Mouse (Mus musculus): Measurements from ENCODE around the gene Tulp2. TPM values are rescaled to one million over a fixed set of nuclear protein-coding genes. Genes with fewer than 3 reads are reported as not detected.
"Not testable (repeated sequence)": the region's sequence is repeated elsewhere in the genome, so short reads cannot be mapped to it uniquely, and the experiment has no call there.

Tulp2 gene
- polyA plus RNA-seq, 1 experiment from 2014 or later = 0.80 TPM

- Histone ChIP-seq H3K9me3 (replicated peaks) (no peaks in the 10 kb centered on the region), H3K27me3 (no peaks in the 10 kb centered on the region), H3K27ac (peak overlapping the region; percentile 99), H3K4me2 (peak overlapping the region; percentile 80), H3K36me3 (peaks cover 40% of the 10 kb centered on the region), H3K4me1 (replicated peaks) (peaks cover 68% of the 10 kb centered on the region), H3K9ac (peak overlapping the region; percentile 100), H3K4me3 (replicated peaks) (peak overlapping the region; percentile 99)
- no peak for ATAC-seq (ENCODE audit: low read depth)
- WGBS (ENCODE audit: insufficient replicate concordance) = 42% methylated on average over 13 of the region's 13 CpGs
- no peak for DNase-seq
Measured at GRCm38 (mm10) chr7:45523678-45524170, 42.0 kb downstream of the Tulp2 start.

DNA sequence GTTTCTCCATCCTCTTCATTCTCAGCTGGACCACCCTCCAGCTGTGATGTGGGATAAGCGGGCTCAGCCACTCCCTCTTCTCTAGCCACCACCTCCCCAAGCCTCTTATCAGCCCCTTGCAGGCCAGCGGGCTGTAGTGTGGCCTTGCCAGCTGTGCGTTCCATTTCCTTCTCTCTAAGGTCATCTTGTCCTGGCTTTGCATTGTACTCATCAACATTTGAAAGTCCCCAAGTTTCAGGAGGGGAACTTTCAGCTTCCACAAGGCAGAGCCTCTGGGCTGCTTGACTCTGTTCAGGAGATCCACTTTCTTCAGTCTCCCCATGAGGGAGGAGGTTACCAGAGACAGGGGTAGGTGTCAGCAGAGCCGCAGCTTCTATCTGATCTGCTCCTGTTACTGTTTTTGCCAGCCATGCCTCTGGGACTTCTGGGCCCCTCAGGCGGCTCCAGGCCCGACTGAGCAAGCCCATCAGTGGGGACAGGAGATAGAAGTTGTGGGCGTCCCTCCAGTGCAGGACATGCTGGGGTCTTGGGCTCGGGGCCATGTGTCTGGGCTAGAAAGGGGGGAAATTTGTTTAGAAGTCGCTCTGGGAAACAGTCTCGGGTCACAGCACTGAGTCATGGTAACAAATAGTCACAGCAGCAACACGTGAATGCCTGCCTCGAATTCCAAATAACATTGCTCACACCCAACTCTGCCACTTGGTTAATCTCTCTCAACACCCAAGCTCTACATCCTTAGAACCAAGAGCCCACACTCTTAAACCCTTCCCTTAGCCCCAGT lies 43.4 kb downstream of the Tulp2 start:
- peak; percentile 92 for DNase-seq
- peak; percentile 86 for ATAC-seq (ENCODE audit: low read depth)
- Histone ChIP-seq H3K4me1 (replicated peaks) (peaks cover 67% of the 10 kb centered on the region), H3K27ac (peak overlapping the region; percentile 99), H3K27me3 (no peaks in the 10 kb centered on the region), H3K9me3 (replicated peaks) (no peaks in the 10 kb centered on the region), H3K4me3 (replicated peaks) (peak overlapping the region; percentile 99), H3K9ac (peak overlapping the region; percentile 100), H3K4me2 (peak overlapping the region; percentile 80), H3K36me3 (peaks cover 40% of the 10 kb centered on the region)
- WGBS (ENCODE audit: insufficient replicate concordance) = 4% methylated on average over 12 of the region's 12 CpGs

DNA sequence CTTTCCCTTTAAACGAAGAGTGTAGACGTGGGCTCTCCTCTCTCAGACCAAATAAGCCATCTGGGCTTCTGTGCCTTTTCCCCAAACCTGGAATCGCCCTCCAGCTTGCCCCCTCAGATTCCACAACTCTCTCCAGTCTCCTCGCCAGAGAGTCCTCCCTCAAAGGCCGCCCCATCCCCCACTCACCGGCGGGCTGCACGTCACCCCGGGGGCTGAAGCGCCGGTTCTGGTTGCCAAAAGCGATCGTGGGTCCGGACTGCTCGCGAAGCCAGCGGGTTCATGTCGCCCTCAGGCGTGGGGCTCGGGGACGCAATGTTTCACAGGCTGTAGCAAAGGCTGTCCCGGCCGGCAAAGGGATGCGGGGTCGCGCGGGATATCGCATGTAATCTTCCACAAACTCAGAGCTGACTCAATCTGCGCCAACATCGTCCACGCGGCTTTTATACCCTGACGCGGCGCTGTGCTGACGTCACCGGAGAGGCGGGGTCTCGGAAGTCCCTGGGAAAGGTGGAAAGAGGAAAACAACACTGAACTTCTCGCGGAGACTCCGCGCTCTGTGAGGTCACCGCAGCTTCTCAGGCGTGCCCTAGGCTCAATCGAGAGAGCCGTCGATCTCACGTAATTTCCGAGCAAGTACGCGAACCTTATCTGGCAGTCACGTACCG lies 44.3 kb downstream of the Tulp2 start, which contains the start of the genes Ppp1r15a and Plekha4:
Gene Ppp1r15a, minus strand, starts transcription at position 460 of the 665 bp plus-strand sequence.
Gene Plekha4, plus strand, starts transcription at position 522 of the 665 bp plus-strand sequence.
- peak within 1 kb of the TSS; percentile 80 for H3K4me2 ChIP-seq
- H3K4me3 ChIP-seq (replicated peaks) = peak within 1 kb of the TSS; percentile 99
- peaks cover 35% of the 10 kb centered on the region for H3K36me3 ChIP-seq
- H3K4me1 ChIP-seq (replicated peaks) = peaks cover 66% of the 10 kb centered on the region
- peak within 1 kb of the TSS; percentile 100 for H3K9ac ChIP-seq
- H3K27me3 ChIP-seq = no peaks in the 10 kb centered on the region
- H3K9me3 ChIP-seq (replicated peaks) = no peaks in the 10 kb centered on the region
- peak within 1 kb of the TSS; percentile 99 for H3K27ac ChIP-seq
- ATAC-seq (ENCODE audit: low read depth) = peak; percentile 68
- WGBS (ENCODE audit: insufficient replicate concordance) = under 1% methylated on average over 54 of the region's 54 CpGs
- peak; percentile 94 for DNase-seq

GRCm38 (mm10) chr7:45526474-45527120 lies 44.9 kb downstream of the Tulp2 start:
- Histone ChIP-seq H3K27ac (peak overlapping the region; percentile 99), H3K9me3 (replicated peaks) (no peaks in the 10 kb centered on the region), H3K4me1 (replicated peaks) (peaks cover 60% of the 10 kb centered on the region), H3K27me3 (no peaks in the 10 kb centered on the region), H3K4me2 (peak overlapping the region; percentile 80), H3K9ac (peak overlapping the region; percentile 100), H3K36me3 (peaks cover 31% of the 10 kb centered on the region), H3K4me3 (replicated peaks) (peak overlapping the region; percentile 99)
- ATAC-seq (ENCODE audit: low read depth) (no peak), DNase-seq (peak; percentile 46)
- 16% methylated on average over 7 of the region's 7 CpGs for WGBS (ENCODE audit: insufficient replicate concordance)

GRCm38 (mm10) chr7:45527169-45527568 lies 45.5 kb downstream of the Tulp2 start:
- peaks cover 25% of the 10 kb centered on the region for H3K36me3 ChIP-seq
- peak overlapping the region; percentile 99 for H3K27ac ChIP-seq
- 67% methylated on average over 6 of the region's 6 CpGs for WGBS (ENCODE audit: insufficient replicate concordance)
- H3K27me3 ChIP-seq; ATAC-seq (ENCODE audit: low read depth); H3K9me3 ChIP-seq (replicated peaks); DNase-seq: not testable (repeated sequence)
- peaks cover 54% of the 10 kb centered on the region for H3K4me1 ChIP-seq (replicated peaks)
- H3K4me2 ChIP-seq = peak overlapping the region; percentile 80
- peak overlapping the region; percentile 100 for H3K9ac ChIP-seq
- peak overlapping the region; percentile 99 for H3K4me3 ChIP-seq (replicated peaks)

DNA sequence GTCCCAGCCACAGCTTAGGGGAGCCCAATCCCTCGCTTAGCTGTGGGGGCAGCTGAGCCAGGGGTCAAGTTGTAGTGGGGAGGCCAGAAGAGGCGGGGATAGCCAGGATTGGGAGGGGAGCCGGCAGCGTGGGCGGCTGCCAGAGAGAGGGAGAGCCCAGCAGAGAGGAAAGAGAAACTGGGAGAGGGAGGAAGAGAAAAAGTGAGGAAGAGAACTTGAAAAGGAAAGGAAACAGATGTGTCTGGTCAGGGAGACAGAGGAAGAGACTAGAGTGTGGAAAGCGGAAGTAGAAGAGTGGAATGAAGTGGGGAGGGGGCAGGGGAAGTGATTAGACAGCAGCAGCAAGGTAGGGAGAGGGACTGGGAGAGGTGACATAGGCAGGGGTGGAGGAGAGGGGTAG lies 47.8 kb downstream of the Tulp2 start:
- Histone ChIP-seq H3K4me2 (peak overlapping the region; percentile 24; the same call in 1 of the 2 replicates), H3K27me3 (0 out of 2 replicates have a peak, but pooled peaks cover 4% of the 10 kb centered on the region)

DNA sequence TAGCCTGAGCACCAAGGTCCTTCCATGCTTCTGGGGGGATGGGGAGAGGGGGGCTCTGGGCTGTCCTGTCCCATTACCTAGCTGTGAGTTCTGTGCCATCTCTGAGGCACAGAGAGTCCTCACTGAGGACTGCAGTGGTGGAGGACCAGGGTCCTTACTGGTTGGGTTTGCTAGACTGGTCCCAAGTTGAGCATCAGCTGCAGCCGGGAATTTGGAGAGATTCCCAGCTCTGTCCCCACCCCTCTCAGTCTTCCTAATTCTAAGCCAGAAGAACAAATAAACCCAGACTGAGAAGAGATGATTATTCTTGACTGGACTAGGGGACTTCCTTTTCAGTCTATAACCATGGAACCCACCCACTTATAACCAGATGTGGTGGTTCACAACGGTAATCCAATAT lies 49.0 kb downstream of the Tulp2 start:
- H3K27ac ChIP-seq = no peak overlapping the region
- no peak overlapping the region for H3K4me3 ChIP-seq (replicated peaks)
- H3K27me3 ChIP-seq = 0 out of 2 replicates have a peak, but pooled peaks cover 4% of the 10 kb centered on the region
- H3K36me3 ChIP-seq = no peaks in the 10 kb centered on the region
- WGBS (ENCODE audit: insufficient replicate concordance) = 68% methylated on average over 2 of the region's 2 CpGs
- ATAC-seq (ENCODE audit: low read depth) (no peak), DNase-seq (no peak)
- H3K4me2 ChIP-seq = no peak overlapping the region
- peaks cover 28% of the 10 kb centered on the region for H3K4me1 ChIP-seq (replicated peaks)
- no peak overlapping the region for H3K9ac ChIP-seq
- H3K9me3 ChIP-seq (replicated peaks) = no peaks in the 10 kb centered on the region

More for the DNA sequence above, 47.8 kb downstream of the Tulp2 start:
- Histone ChIP-seq H3K9ac (peak overlapping the region; percentile 10; the same call in 1 of the 2 replicates), H3K4me3 (replicated peaks) (no peak overlapping the region), H3K4me1 (replicated peaks) (peaks cover 36% of the 10 kb centered on the region), H3K36me3 (peaks cover 3% of the 10 kb centered on the region), H3K27ac (peak overlapping the region; percentile 34; the same call in 1 of the 2 replicates), H3K9me3 (replicated peaks) (no peaks in the 10 kb centered on the region)
- ATAC-seq (ENCODE audit: low read depth) = no peak
- 5% methylated on average over 6 of the region's 6 CpGs for WGBS (ENCODE audit: insufficient replicate concordance)
- no peak for DNase-seq

DNA sequence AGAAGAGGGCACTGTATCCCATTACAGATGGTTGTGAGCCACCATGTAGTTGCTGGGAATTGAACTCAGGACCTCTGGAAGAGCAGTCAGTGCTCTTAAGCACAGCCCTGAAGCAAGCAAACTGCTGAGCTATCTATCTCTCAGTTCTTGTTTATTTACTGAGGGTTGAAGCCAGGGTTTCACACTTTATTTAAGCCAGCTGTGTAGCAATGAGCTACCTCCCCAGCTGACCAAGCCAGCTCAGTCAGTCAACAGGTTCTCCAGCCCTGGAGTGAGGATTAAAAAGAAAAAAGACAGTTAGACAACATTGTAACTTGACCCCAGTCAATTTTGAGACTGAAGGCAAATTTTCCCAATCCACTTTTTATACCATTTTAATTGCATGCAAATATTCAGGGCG lies 54.0 kb downstream of the Tulp2 start:
- WGBS (ENCODE audit: insufficient replicate concordance) = 65% methylated on average over 1 of the region's 1 CpGs
- Histone ChIP-seq H3K4me2 (no peak overlapping the region), H3K4me1 (replicated peaks) (peaks cover 7% of the 10 kb centered on the region), H3K9ac (no peak overlapping the region), H3K27me3 (peaks cover 15% of the 10 kb centered on the region), H3K27ac (no peak overlapping the region), H3K4me3 (replicated peaks) (no peak overlapping the region), H3K9me3 (replicated peaks) (no peaks in the 10 kb centered on the region), H3K36me3 (no peaks in the 10 kb centered on the region)
- ATAC-seq (ENCODE audit: low read depth) (no peak), DNase-seq (no peak)

- H3K4me2 ChIP-seq = peak overlapping the region; percentile 61
- H3K9me3 ChIP-seq (replicated peaks) = no peaks in the 10 kb centered on the region
- DNase-seq (no peak), ATAC-seq (ENCODE audit: low read depth) (no peak)
- H3K9ac ChIP-seq = no peak overlapping the region
- peaks cover 7% of the 10 kb centered on the region for H3K4me1 ChIP-seq (replicated peaks)
- H3K27me3 ChIP-seq = peaks cover 15% of the 10 kb centered on the region
- no peaks in the 10 kb centered on the region for H3K36me3 ChIP-seq
- no peak overlapping the region for H3K27ac ChIP-seq
- 75% methylated on average over 10 of the region's 10 CpGs for WGBS (ENCODE audit: insufficient replicate concordance)
- peak overlapping the region; percentile 46 for H3K4me3 ChIP-seq (replicated peaks)
Measured at GRCm38 (mm10) chr7:45537602-45538001, 55.9 kb downstream of the Tulp2 start.

DNA sequence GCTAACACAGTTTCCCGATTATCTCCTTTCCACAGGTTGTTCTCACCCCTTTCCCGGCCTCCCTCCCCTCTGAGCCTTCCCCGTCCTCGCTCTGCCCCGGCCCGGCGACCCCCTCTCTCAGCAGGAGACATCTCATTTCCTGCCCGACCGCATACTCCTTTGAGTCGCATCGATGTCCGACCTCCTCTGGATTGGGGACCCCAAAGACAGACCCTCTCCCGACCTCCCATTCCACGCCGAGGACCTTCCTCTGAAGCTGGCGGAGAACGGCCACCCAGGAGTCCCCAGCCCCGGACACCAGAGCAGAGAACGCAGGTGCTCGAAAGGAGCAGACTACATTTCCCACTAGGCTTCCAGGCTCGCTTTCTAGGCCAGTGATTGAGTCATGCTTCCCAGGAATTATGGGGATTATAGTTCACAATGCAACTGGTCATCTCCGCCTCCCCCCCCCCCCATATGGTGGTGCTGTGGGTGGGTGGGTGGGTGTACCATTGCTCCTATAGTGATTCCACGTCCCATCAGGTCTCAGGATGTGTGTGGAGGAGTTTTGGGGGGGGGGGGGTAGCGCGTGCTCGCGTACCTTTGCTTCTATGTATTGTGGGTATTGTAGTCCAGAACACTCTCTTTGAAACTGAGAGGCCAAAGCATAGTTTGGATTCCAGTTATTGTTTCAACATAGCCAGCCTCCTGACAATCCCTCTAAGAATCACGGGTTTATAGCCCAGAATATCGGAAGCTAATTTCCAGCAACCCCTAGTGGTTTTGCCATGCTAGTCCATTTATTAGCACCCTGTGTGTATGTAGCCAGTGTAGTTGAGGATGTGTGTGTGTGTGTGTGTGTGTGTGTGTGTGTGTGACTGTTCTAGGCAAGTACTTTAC lies 56.7 kb downstream of the Tulp2 start:
- Histone ChIP-seq H3K4me2 (peak overlapping the region; percentile 61), H3K4me1 (replicated peaks) (peaks cover 7% of the 10 kb centered on the region), H3K27me3 (peaks cover 14% of the 10 kb centered on the region), H3K9me3 (replicated peaks) (no peaks in the 10 kb centered on the region), H3K9ac (peak overlapping the region; percentile 47), H3K4me3 (replicated peaks) (peak overlapping the region; percentile 46), H3K27ac (no peak overlapping the region), H3K36me3 (no peaks in the 10 kb centered on the region)
- ATAC-seq (ENCODE audit: low read depth) (peak; percentile 28; the same call in 1 of the 2 replicates), DNase-seq (no peak)
- 7% methylated on average over 27 of the region's 29 CpGs for WGBS (ENCODE audit: insufficient replicate concordance)
